Mouse (Mus musculus): ENCODE results near the gene Fam126a. TPM values are rescaled to one million over a fixed set of nuclear protein-coding genes. Genes with fewer than 3 reads are reported as not detected.

Fam126a gene
- 27.8 and 28.5 TPM in 2 replicates for polyA plus RNA-seq (2016; fragmentation: Nextera tagmentation; extraction: Ambion mirVana)

DNA sequence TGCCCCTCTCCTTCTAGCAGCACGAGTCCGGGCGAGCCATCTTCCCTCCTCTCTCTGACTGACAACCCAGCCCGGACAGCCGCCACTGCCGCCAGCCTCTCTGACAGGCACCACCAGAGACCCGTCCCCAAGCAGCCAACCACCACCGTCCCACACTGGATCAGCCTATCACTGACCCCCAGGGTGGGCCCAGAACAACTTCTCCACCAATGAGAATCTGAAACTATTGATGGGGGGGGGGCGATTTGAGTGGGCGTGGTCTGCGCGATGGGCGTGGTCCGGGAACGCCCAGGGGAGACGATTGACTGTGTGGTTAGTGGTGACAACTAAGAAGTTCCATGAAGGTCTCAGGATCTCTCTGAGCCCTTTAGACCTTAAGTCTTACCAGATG is at the start of gene Fam126a:
TSS of gene Fam126a (minus strand) at position 112 of the 391 bp plus-strand sequence.
- Histone ChIP-seq H3K9me3 (no peaks in the 10 kb centered on the region), H3K4me1 (replicated peaks) (peaks cover 10% of the 10 kb centered on the region), H3K27ac (peak within 1 kb of the TSS; percentile 91), H3K36me3 (no peaks in the 10 kb centered on the region), H3K4me3 (peak within 1 kb of the TSS; percentile 84), H3K27me3 (ENCODE audit: insufficient read depth, poor library complexity, severe bottlenecking) (no peaks in the 10 kb centered on the region)
- WGBS: 0% methylated on average over 16 of the region's 16 CpGs
- peak; percentile 98 for DNase-seq (ENCODE audit: low spot score)

DNA sequence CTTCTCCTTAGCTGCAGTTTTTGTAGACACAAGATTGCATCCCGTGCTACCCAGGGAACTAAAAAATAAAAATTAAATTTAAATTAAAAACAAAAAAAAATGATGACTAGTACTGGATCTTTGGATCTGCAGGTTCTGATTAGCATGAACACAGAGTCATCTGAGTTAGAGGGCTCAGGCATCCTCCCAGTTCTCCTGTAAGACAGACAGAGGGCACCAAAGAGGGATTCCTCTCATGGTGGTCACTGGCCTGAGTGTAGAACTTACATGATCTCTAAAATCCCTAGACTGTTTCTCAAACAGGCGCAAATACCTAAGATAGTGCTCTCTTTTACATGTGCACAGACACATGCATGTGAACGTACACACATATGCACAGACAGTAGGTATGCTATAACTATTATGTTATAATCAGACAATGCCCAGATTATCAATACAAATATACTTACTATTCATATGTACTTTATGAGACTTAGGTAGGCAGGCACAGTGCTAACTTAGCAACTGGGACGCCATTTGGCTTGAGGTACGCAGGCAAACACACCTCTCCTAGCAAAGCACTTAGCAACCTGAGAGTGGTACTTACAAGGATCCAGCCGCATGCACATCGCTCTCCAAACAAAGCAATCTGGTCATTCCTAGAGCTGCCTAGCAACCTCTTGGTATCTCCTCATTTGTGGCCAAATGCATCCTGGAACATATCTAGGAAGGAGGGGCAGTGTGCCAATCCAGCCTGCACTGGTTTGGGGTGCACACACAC is 48.1 kb upstream of the Fam126a start:
- DNase-seq (ENCODE audit: low spot score): no peak

DNA sequence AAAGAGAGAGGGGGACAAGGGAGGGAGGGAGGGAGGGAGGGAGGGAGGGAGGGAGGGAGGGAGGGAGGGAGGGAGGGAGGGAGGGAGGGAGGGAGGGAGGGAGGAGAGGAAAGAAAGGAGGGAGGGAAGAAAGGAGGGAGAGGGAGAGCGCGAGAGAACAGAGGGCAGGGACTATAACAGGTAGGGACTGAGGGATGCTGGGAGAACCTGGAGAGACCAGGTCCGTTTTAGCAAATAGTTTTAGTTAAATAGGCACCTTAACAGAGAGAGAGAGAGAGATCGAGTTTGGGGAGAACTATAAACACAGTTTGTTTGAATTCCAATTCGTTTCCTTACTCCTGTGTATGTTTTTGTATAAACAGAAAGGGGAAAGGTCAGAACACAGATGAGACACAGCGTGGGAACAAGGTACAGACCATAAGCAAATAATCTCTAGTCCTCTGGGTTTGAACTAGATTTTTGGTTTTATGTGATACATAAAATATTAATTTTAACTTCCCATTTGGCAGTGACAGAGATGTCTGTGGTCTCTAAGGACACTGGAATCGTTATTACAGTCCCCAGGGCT is 47.3 kb upstream of the Fam126a start:
- no peaks in the 10 kb centered on the region for H3K36me3 ChIP-seq
- no peaks in the 10 kb centered on the region for H3K9me3 ChIP-seq
- H3K27ac ChIP-seq: 0 out of 2 replicates have a peak overlapping the region, but pooled peaks have one; percentile 77
- DNase-seq (ENCODE audit: low spot score): no peak
- WGBS: 21% methylated on average over 7 of the region's 7 CpGs
- H3K4me1 ChIP-seq (replicated peaks): peaks cover 30% of the 10 kb centered on the region
- peak overlapping the region; percentile 42 for H3K4me3 ChIP-seq
- 0 out of 2 replicates have a peak, but pooled peaks cover 4% of the 10 kb centered on the region for H3K27me3 ChIP-seq (ENCODE audit: insufficient read depth, poor library complexity, severe bottlenecking)

More for the DNA sequence above, 48.1 kb upstream of the Fam126a start:
- 82% methylated on average over 7 of the region's 7 CpGs for WGBS
- Histone ChIP-seq H3K27ac (no peak overlapping the region), H3K4me3 (no peak overlapping the region), H3K36me3 (no peaks in the 10 kb centered on the region), H3K27me3 (ENCODE audit: insufficient read depth, poor library complexity, severe bottlenecking) (0 out of 2 replicates have a peak, but pooled peaks cover 4% of the 10 kb centered on the region), H3K9me3 (no peaks in the 10 kb centered on the region), H3K4me1 (replicated peaks) (peaks cover 30% of the 10 kb centered on the region)

DNA sequence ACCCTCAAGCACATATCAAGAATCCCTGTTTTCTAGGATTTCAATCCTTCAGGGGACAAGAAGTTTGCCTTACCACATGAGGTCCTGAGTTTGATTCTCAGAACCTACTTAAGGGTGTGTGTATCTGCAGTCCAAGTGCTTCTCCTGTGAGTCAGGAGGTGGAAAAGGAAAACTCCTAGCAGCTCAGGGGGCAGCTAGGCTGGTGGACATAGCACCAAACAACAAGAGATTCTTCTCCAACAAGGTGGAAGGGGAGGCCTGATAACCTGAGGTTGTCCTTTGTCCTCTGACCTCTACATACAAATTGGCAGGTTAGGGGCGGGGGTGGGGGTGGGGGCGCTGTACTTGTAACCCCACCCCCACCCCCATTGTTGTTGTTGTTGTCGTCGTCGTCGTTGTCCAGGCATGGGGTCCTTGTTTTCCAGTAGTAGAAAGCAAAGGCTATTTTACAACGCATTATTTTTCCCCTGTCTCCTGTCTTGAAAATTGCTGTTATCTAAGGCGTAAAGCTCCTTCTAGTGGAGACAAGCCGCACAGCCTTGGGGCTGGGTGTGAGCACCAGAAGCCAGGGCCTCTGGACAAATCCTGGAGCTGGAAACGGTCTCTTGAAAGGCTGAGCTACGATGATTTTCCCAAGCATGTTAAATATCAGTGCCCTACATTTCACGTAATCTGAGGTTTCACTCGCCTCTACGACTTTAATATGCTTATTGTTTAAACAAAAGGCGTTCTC is 46.7 kb upstream of the Fam126a start:
- Histone ChIP-seq H3K4me3 (peak overlapping the region; percentile 42), H3K27me3 (ENCODE audit: insufficient read depth, poor library complexity, severe bottlenecking) (0 out of 2 replicates have a peak, but pooled peaks cover 4% of the 10 kb centered on the region), H3K4me1 (replicated peaks) (peaks cover 30% of the 10 kb centered on the region), H3K27ac (peak overlapping the region; percentile 77), H3K36me3 (no peaks in the 10 kb centered on the region), H3K9me3 (no peaks in the 10 kb centered on the region)
- WGBS: 2% methylated on average over 15 of the region's 15 CpGs
- peak; percentile 68 for DNase-seq (ENCODE audit: low spot score)

DNA sequence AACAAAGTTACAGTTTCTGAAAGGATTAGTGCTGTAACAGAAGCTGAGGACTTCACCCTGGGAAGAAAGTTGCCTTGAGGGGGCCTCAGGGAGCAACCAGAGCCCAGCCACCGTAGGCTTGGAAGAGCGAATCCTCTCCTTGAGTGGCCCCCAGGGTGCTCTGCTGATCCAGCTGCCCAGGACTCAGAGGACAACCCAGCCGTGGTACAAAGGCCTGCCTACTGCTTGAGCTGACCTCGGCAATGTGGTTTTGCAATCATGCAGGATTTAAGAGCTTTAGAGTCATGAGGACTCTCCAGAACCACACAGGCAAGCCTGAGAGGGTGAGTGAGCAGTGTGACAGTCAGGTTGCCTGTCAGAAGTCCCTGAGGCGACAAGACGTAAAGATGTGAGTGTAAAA is 41.5 kb upstream of the Fam126a start:
- peaks cover 5% of the 10 kb centered on the region; the same call in 1 of the 2 replicates for H3K4me1 ChIP-seq (replicated peaks)
- WGBS: 73% methylated on average over 6 of the region's 6 CpGs
- H3K4me3 ChIP-seq: no peak overlapping the region
- no peak for DNase-seq (ENCODE audit: low spot score)
- no peak overlapping the region for H3K27ac ChIP-seq
- no peaks in the 10 kb centered on the region for H3K27me3 ChIP-seq (ENCODE audit: insufficient read depth, poor library complexity, severe bottlenecking)
- no peaks in the 10 kb centered on the region for H3K9me3 ChIP-seq
- H3K36me3 ChIP-seq: no peaks in the 10 kb centered on the region

DNA sequence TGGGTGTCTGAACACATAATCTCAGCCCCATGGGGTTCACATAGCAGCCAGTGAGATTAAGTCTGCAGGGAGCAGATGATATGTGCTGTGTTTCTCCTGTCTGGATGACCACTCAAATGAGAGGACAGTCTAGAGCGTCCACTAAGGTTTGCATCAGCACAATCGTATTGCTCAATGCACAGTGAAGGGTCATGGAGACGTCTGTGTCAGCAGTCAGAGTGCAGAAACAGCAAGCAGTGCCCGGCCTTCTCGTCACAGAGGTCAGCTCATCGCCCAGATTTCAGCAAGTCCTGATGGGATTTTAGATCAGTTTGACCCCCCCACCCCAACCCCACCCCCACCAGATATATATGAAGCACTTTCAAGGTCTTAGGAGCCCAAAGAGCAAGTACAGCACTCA is 38.5 kb upstream of the Fam126a start:
- 78% methylated on average over 6 of the region's 6 CpGs for WGBS
- Histone ChIP-seq H3K27ac (no peak overlapping the region), H3K27me3 (ENCODE audit: insufficient read depth, poor library complexity, severe bottlenecking) (no peaks in the 10 kb centered on the region), H3K4me3 (no peak overlapping the region), H3K4me1 (replicated peaks) (no peaks in the 10 kb centered on the region), H3K36me3 (no peaks in the 10 kb centered on the region), H3K9me3 (no peaks in the 10 kb centered on the region)
- DNase-seq (ENCODE audit: low spot score): no peak

DNA sequence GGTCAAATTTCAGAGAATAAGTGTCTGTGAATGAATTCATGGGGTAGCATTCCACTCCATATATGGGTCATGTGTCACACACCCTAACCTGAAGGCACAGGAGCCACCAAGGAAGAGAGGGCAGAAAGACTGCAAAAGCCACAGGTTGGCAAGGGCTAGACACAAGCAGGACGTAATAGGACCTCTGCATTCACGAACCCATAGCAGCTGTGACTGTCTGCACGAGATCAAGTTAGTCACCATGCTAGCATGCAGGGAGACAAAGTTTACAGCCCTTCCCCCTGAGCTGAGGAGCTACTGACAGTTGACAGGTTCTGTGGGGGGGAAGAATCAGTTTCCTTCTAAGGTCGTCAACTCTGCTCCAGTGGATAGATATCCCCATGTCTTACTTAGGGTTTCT is 33.1 kb upstream of the Fam126a start:
- Histone ChIP-seq H3K27me3 (ENCODE audit: insufficient read depth, poor library complexity, severe bottlenecking) (no peaks in the 10 kb centered on the region), H3K9me3 (no peaks in the 10 kb centered on the region), H3K36me3 (no peaks in the 10 kb centered on the region), H3K4me3 (no peak overlapping the region), H3K4me1 (replicated peaks) (no peaks in the 10 kb centered on the region), H3K27ac (no peak overlapping the region)
- DNase-seq (ENCODE audit: low spot score): no peak
- WGBS: 78% methylated on average over 4 of the region's 4 CpGs

DNA sequence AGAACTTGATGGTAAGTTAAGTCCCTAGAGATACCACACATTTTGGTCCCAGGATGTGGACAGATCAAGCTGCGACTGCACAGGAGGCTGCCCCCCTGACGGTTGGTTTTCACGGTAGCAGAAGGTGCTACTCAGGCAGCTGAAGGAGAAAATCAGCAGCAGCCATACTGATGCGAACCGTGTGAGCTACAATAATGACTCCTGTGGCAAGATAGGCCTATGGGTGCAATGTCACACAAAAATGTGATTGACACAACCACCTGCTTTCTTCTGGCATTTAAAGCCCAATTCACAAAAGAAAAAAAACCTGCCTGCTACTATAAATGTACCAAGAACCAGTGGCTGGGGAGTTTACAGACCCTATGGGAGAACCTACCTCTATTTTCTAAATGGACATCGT is 32.5 kb upstream of the Fam126a start:
- Histone ChIP-seq H3K9me3 (no peaks in the 10 kb centered on the region), H3K4me3 (no peak overlapping the region), H3K4me1 (replicated peaks) (no peaks in the 10 kb centered on the region), H3K27me3 (ENCODE audit: insufficient read depth, poor library complexity, severe bottlenecking) (no peaks in the 10 kb centered on the region), H3K36me3 (no peaks in the 10 kb centered on the region), H3K27ac (no peak overlapping the region)
- no peak for DNase-seq (ENCODE audit: low spot score)
- 85% methylated on average over 6 of the region's 6 CpGs for WGBS

DNA sequence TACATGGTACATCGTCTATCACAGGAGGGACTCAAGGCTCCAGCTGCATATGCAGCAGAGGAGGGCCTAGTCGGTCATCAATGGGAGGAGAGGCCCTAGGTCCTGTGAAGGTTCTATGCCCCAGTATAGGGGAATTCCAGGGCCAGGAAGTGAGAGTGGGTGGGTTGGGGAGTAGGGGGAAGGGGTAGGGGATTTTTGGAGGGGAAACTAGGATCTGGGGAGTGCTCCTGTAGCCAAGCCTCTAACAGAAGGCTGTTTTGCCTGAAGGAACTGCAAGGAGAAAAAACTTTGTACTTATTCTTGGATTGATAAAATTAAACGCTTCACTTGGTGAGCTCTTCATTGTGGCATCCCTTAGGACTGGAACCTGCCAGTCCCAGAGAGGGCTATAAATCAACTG is 30.5 kb upstream of the Fam126a start:
- no peak for DNase-seq (ENCODE audit: low spot score)
- H3K4me1 ChIP-seq (replicated peaks): no peaks in the 10 kb centered on the region
- H3K36me3 ChIP-seq: no peaks in the 10 kb centered on the region
- 78% methylated on average over 3 of the region's 3 CpGs for WGBS
- no peak overlapping the region for H3K27ac ChIP-seq
- no peak overlapping the region for H3K4me3 ChIP-seq
- no peaks in the 10 kb centered on the region for H3K9me3 ChIP-seq
- H3K27me3 ChIP-seq (ENCODE audit: insufficient read depth, poor library complexity, severe bottlenecking): no peaks in the 10 kb centered on the region

DNA sequence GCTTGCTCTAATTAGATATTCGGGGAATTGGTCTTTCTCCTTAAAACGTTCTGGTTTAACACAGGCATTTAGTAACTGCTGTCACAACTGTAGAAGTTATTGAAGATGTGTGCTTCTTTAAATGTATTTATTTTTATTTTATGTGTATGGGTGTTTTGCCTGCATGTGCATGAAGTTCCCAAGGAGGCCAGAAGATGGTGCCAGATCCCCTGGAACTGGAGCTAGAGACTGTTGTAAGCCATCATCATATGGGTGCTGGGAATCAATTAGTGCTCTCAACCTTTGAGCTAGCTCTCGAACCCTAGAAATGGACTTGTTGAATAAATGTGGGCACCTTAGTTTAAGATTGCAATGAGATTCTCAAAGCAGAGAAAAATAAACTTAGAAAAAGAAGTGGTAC is 27.1 kb upstream of the Fam126a start:
- no peaks in the 10 kb centered on the region for H3K27me3 ChIP-seq (ENCODE audit: insufficient read depth, poor library complexity, severe bottlenecking)
- H3K9me3 ChIP-seq: peaks cover 4% of the 10 kb centered on the region; the same call in 1 of the 2 replicates
- 70% methylated on average over 3 of the region's 3 CpGs for WGBS
- no peak overlapping the region for H3K27ac ChIP-seq
- H3K4me3 ChIP-seq: no peak overlapping the region
- DNase-seq (ENCODE audit: low spot score): no peak
- H3K4me1 ChIP-seq (replicated peaks): no peaks in the 10 kb centered on the region
- no peaks in the 10 kb centered on the region for H3K36me3 ChIP-seq

DNA sequence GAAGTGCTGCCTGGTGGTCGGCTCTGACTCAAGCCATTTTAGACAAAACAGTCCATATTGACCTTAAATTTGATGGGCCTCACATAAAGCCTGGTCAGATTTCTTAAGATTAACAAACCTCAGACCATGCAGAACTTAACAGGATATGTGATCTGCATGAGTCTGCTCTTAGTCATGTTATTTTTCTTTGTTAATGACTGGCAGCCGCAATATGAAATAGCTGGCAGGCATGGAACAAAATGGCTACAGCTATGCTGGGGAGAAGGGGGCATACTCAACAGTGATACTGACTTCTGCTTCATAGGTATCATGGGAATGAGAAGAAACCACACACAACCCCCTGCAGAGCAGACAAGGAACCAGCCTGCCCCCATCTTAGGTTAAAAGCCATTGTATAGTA is 26.4 kb upstream of the Fam126a start:
- Histone ChIP-seq H3K4me3 (no peak overlapping the region), H3K4me1 (replicated peaks) (no peaks in the 10 kb centered on the region), H3K27ac (no peak overlapping the region), H3K27me3 (ENCODE audit: insufficient read depth, poor library complexity, severe bottlenecking) (no peaks in the 10 kb centered on the region), H3K36me3 (no peaks in the 10 kb centered on the region), H3K9me3 (peaks cover 4% of the 10 kb centered on the region; the same call in 1 of the 2 replicates)
- WGBS: 96% methylated on average over 2 of the region's 2 CpGs
- DNase-seq (ENCODE audit: low spot score): no peak

DNA sequence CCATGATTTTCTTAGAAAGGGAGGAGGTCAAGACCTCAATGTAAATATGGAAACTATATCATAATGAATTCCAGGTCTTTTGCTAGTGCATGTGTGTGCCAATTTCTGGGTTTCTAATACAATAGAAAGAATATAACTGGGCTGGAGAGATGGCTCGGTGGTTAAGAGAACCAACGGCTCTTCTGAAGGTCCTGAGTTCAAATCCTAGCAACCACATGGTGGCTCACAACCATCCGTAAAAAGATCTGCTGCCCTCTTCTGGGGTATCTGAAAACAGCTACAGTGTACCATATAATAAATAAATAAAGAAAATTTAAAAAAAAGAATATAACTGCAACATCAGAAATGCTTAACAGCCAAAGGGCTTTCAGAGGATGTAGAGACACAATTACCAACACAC is 23.9 kb upstream of the Fam126a start:
- no peak for DNase-seq (ENCODE audit: low spot score)
- H3K27me3 ChIP-seq (ENCODE audit: insufficient read depth, poor library complexity, severe bottlenecking): no peaks in the 10 kb centered on the region
- no peaks in the 10 kb centered on the region for H3K4me1 ChIP-seq (replicated peaks)
- no peaks in the 10 kb centered on the region for H3K36me3 ChIP-seq
- no peak overlapping the region for H3K27ac ChIP-seq
- 93% methylated on average over 3 of the region's 3 CpGs for WGBS
- H3K9me3 ChIP-seq: peaks cover 4% of the 10 kb centered on the region; the same call in 1 of the 2 replicates
- no peak overlapping the region for H3K4me3 ChIP-seq
